Mouse (Mus musculus) heart, adult 2 months (tissue): ENCODE results near the gene Serpinb9.

Experiments used
- CTCF ChIP-seq: fragments of 200-600 bp; IDR thresholded peaks from 2 replicates; pipeline ENCODE4 v1.8.1; 2022; ENCODE audit warnings: antibody characterized with exemption, mild to moderate bottlenecking, moderate library complexity
- EP300 ChIP-seq: fragments of 200-500 bp; IDR thresholded peaks from 2 replicates; pipeline ENCODE4 v1.6.1; 2011; ENCODE audit warnings: low read depth, low read length, control low read depth; ENCODE audit not compliant: insufficient read depth
- POLR2A ChIP-seq: fragments of 200-500 bp; IDR thresholded peaks from 2 replicates; pipeline ENCODE4 v1.6.1; 2011; ENCODE audit warnings: mild to moderate bottlenecking, low read depth, low read length, control low read depth; ENCODE audit not compliant: insufficient read depth

DNA sequence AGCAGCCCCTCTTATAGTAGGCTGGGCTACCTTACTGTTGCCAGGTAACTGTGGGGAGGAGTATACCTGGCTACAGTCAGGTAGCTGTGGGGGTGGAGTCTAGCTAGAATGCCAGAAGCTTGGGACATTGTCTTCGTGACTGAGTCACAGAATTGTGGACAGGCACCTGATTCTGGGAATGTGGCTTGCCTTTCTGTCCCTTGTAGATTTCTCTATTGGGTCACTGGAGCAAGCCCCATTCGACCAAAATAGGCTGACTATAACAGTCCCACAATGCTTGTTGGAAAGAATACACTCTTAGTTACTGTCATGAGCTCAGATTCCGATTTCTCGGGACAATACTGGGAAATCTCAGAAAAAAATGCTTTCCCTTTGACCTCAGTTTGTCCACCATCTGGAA is 8.0 kb upstream of the Serpinb9 start:
- TF ChIP-seq CTCF (no peak), EP300 (no peak), POLR2A (no peak)
